Mouse (Mus musculus) ovary, postnatal 36 days (tissue): ENCODE results near the gene Hist1h2bk.
"Not testable (repeated sequence)": the region's sequence is repeated elsewhere in the genome, so short reads cannot be mapped to it uniquely, and the experiment has no call there.

Experiments used
- DNase-seq: peaks from one replicate; pipeline ENCODE4 v3.0.0; 2022; ENCODE audit warnings: low spot score, mixed read lengths

Gene Hist1h2bk

GRCm38 (mm10) chr13:22040464-22041141 is 4.9 kb downstream of the Hist1h2bk start:
- DNase-seq, result no peak

- peak; percentile 96 for DNase-seq
These were observed 5.5 kb downstream of the Hist1h2bk start, which contains the start of gene Hist1h4i for GRCm38 (mm10) chr13:22041142-22041536. TSS of gene Hist1h4i (minus strand) at chr13:22041362.

- no peak for DNase-seq
These were observed 6.2 kb downstream of the Hist1h2bk start for GRCm38 (mm10) chr13:22041651-22042567.

- peak; percentile 71 for DNase-seq
These were observed 7.2 kb downstream of the Hist1h2bk start, which contains the start of the genes Hist1h2ag and Hist1h2bj for GRCm38 (mm10) chr13:22042568-22043502. TSS of gene Hist1h2ag (minus strand) at chr13:22042944. TSS of gene Hist1h2bj (plus strand) at chr13:22043214.

- no peak for DNase-seq
These were observed 8.1 kb downstream of the Hist1h2bk start for GRCm38 (mm10) chr13:22043503-22044431.

- DNase-seq, result no peak
These were observed 8.9 kb downstream of the Hist1h2bk start for GRCm38 (mm10) chr13:22044432-22045155.

- no peak for DNase-seq
These were observed 9.6 kb downstream of the Hist1h2bk start for GRCm38 (mm10) chr13:22045311-22045710.

- no peak for DNase-seq
These were observed 13.4 kb downstream of the Hist1h2bk start for GRCm38 (mm10) chr13:22049041-22049440.

- no peak for DNase-seq
These were observed 14.2 kb downstream of the Hist1h2bk start for GRCm38 (mm10) chr13:22049737-22050440.

GRCm38 (mm10) chr13:22050591-22051522 is 15.2 kb downstream of the Hist1h2bk start:
- DNase-seq, result peak; percentile 92

GRCm38 (mm10) chr13:22051523-22051859 is 15.8 kb downstream of the Hist1h2bk start:
- DNase-seq, result no peak

- DNase-seq, result no peak
These were observed 18.1 kb downstream of the Hist1h2bk start for GRCm38 (mm10) chr13:22053754-22054153.

- DNase-seq, result no peak
These were observed 25.8 kb downstream of the Hist1h2bk start for GRCm38 (mm10) chr13:22061422-22061821.

GRCm38 (mm10) chr13:22063468-22063867 is 27.8 kb downstream of the Hist1h2bk start:
- DNase-seq, result no peak

GRCm38 (mm10) chr13:22084140-22084539 is 48.5 kb downstream of the Hist1h2bk start, which contains the start of gene Vmn1r188:
TSS of gene Vmn1r188 (plus strand) at chr13:22084440.
- DNase-seq, result not testable (repeated sequence)
